Mouse (Mus musculus): ENCODE results near the gene 4930404N11Rik.

4930404N11Rik gene

DNA sequence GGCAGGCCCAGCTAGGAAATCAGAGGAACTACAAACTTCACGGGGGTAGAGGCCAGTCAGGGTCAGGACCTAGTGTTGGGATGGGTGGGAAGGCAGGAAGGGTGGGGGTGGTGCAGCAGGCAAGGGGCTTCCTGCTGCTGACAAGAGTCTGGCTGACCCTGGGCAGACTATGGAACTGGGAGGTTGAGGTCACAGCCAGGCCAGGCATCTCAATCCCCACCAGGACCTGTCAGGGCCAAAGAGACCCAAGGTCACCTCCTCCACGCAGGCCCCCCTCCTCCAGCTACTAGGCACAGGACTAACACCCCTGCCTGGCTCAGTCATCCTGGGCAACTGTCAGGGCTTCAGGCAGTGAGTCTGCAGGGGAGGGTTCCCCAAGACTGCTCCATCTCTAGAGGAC, 37.7 kb downstream of the 4930404N11Rik start:
- DNase-seq = peak; percentile 47

DNA sequence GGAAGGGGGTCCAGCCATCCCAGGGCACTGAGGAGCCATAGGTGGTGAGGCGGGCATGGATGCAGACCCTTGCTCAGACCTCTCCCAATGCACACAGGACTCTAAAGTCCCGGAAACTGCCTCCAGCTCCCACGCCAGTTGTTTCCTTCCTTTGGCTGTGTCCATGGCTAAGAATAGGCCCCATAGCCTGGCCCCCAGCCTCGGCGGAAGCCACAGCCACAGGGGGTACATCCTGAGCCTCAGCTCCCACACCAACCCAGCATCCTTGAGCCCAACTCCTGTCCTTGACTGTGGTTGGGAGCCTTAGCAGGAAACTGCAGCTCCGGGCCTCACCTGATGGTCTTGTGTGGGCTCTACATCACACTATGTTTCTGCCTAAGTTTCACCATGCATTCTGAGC, 38.8 kb downstream of the 4930404N11Rik start:
- DNase-seq = peak; percentile 57

DNA sequence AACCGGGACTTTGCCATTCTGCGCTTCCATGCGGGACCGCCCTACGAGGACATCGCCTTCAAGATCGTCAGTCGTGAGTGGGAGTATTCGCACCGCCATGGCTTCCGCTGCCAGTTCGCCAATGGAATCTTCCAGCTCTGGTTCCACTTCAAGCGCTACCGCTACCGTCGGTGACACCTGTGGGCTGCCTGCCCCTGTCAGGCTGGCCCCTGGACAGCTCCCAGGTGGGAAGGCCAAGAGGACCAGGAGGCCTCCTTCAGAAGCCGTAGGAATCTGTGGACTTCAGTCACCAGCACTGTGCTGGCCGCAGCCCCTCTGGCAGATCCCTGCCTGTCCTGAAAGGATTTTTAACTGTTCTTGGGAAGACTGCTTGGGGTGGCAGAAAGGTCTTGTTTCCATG, 39.8 kb downstream of the 4930404N11Rik start:
- no peak for DNase-seq

DNA sequence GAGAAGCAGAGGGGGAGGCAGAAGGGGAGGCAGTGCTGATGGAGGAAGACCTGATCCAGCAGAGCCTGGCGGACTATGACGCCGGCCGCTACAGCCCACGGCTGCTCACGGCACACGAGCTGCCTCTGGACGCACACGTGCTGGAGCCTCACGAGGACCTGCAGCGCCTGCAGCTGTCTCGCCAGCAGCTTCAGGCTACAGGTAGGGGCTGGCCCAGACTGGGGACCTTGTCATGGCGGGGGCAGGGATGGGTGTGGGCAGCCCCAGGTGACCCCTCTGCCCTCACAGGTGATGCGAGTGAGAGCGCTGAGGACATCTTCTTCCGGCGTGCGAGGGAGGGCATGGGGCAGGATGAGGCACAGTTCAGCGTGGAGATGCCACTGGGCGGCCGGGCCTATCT, 40.4 kb downstream of the 4930404N11Rik start:
- no peak for DNase-seq

DNA sequence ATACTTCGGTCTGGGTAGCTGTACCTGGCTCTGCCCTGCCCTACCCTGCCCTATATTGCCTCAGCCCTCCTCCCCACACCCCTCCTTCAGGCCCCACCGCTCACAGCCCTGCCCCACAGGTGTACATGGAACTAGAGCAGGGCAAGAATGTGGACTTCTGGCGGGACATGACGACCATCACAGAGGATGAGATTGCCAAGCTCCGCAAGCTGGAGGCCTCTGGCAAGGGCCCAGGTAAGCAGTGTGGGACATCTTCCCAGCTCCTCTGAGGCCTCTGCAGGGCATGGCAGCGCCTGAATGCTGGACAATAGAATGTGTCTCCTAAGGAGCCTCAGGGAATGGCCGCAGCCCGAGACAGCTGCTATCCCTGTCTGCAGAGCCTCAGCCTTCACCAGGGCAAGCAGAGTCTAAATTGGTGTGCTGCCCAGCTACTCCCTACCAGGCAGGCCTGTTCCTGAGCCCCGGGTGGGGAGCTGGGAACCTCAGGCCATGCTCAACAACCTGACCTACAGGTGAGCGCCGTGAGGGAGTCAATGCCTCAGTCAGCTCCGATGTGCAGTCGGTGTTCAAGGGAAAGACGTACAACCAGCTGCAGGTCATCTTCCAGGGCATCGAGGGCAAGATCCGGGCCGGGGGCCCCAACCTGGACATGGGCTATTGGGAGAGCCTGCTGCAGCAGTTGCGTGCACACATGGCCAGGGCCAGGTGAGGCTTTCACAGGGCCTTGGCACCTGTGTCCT, 41.7 kb downstream of the 4930404N11Rik start:
- no peak for DNase-seq

DNA sequence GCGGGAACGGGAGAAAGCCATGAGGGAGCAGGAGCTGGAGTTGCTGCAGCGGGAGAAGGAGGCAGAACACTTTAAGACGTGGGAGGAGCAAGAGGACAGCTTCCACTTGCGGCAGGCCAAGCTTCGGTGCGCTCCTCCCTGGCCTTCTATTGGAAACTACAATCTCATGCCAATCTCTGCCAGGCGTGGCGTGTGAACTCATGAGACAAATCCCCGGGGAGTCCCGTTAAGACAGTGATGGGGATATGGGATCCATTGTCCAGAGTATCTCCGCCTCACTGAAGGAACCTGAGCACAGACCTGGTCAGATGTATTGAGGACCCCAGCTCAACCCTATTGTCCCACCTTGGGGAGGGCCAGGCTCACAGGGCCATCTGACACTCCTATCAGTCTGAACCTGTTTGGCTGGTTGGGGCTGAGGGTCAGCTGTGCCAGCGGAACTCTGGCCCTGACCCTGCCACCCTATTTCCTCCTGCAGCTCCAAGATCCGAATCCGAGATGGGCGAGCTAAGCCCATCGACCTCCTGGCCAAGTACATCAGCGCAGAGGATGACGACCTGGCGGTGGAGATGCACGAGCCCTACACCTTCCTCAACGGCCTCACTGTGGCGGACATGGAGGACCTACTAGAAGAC, 42.4 kb downstream of the 4930404N11Rik start:
- no peak for DNase-seq

DNA sequence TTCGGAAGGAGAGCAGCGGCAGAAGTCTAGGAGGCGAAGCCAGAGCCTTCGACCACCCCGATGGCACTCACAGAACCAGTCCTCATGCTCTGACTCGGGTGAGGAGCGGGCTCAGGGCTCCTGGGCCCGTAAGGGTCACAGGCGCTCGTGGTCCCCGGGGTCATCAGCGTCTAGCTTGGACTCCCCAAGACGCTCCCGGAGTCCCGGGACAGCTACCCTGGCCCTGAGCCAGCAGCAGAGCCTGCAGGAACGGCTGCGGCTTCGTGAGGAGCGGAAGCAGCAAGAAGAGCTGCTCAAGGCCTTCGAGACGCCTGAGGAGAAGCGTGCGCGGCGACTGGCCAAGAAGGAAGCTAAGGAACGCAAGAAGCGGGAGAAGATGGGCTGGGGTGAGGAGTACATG, 43.2 kb downstream of the 4930404N11Rik start:
- DNase-seq = no peak

DNA sequence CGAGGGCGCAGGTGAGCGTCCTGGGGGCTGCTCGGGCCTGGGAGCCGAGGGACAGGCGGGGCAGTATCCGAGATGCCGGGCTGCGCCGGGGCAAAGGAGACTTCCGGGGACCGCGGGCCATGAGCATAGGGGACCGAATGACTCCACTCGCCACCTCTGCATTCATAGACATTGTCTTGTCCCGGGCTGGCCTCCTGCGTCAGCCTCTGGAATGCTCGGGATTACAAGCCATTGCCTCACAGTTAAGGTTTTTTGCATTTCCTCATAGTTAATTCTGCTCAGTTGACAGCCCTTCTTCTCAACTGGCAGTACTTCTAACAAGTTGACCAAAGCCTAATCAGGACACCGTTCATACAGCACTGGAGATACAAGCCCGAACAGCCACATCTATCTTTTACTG, 44.2 kb downstream of the 4930404N11Rik start:
- no peak for DNase-seq

DNA sequence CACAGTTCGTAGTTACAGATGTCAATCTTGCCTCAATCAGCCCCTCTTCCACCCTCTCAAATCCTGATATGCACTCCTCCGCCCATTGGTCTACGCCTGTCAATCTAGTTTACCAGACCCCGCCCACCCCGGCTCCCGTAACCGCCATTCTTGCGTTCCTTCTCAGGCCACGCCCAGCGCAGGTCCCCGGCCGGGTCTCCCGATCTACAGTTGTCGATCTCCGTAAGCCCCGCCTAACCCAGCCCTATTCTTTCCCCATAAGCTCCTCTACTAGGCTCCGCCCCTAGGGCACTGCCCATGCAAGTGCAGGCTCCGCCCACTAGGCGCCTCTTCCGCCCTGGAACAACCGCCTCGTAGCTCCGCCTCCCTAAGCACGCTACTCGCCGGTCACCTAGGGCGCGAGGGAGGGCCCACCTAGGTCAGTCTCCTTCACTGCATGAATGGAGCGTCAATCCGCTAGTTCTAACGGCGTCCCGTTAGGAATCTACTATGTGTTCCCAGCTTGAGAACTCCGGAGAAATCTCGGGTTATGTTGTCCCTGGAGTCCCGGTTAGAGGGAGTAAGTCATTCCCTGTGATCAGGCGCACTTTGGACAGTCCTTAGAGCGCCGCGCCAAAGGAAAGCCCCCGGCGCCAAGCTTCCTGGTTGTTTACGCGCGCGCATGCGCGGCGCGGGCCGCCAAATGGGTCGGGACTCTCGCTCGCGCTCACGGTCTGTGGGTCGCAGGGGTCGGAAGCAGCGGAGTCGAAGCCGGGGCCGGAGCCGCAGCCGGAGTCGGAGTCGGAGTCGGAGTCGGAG, 44.9 kb downstream of the 4930404N11Rik start, which contains the start of gene Cactin:
Gene Cactin, plus strand, starts transcription at position 554 of the 798 bp plus-strand sequence.
- peak; percentile 100 for DNase-seq

DNA sequence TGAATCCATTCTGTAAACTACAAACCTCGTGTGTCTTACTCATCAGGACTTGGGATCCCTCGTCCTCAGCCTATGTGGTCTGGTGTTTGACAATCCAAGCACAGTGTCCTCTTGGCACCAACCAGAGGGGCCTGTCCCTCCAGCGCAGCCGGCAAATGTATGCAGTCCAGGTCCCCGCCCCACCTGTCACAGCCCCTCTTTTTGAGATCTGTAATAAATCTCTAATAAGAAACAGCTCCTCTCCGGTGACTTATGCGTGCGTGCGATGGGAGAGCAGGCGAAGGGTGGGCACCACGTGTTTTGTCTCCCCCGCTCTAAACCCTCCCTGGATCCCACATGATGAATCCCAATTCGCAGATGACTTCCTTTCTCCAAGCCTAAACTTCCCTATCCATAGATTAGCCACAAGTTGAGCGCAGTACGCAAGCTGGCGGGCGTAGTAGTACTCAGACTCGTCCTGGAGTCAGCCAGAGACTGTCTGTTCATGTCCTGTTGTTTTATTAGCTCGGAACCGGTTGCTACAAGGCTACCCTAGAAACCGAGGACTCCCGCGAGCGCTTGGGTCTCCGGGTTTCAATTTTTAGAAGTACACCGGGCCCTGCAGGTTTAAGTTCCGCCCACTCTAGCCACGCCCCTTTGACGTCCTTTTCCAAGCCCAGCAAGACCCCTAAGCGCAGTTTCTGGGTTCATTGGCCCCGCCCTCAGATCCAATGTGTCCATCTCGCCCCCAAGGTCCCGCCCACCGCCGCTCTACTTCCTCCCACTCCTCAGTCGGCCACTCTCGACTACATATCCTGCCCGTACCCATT, 45.7 kb downstream of the 4930404N11Rik start:
- peak; percentile 97 for DNase-seq

DNA sequence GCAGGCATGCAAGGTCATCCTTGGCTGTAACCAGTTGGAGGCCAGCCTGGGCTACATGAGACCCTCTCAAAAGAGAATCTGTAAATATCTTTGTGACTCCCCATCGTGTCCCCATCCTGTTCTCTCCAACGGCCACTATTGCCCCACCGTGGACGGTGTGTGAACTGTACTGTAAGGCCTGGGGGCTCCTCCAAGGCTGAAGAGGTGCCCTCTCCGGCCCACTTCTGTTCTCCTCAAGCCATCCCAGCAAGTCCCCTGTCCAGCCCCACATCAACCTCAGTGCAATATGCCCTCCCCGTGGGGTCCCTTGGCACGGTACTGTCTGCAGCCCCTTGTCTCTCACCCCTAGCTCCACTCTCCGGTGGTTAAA, 46.3 kb downstream of the 4930404N11Rik start:
- DNase-seq = peak; percentile 43

DNA sequence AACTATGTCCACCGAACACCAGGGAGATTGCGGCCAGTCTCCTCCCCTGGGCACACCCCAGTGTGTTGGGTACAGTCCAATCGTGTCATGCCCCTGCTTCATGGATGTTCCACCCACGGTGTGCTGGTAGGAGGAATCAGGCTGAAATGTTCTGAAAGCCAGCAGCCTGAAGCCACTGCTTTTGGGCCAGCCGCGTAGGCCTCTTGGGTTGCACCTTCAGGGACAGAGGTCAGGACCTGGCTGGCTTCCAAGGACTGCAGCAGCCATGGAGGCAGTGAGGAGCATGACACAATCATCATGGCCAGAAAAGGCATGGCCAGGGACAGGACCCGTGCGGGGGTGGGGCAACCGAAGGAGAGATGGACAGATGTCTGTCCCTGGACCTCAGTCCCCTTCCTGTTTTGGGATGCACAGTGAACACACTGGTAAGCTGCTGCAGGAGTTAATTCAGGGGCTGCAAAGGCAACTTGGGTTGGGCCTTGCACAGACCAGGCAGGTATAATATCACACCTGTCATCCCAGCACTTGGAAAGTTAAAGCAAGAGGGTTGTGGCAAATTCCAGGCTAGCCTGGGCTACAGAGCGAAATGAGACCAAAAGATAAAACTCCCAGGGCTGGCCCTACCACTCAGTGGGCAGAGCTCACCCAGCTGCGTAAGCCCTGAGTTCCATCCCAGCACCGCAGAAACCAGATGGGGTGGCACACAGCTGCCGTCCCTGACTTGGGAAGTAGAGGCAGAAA, 46.9 kb downstream of the 4930404N11Rik start:
- DNase-seq = no peak

DNA sequence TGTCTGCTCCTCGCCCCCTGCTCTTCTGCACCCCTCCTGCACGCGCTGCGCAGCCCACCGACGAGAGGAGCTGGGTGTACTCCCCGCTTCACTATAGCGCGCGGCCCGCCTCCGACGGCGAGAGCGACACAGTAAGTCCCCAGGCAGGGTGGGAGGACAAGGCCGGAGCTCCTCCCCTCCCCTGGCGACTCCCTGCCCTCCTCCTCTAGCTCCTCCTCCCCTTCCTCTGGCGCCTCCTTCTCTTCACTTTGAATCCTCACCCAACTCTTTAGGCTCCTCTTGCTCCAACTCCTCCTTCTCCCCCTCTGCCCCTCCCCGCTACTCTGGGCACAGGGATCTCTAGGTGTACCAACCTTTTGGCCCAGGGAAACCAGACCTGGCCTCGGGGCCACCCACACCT, 48.3 kb downstream of the 4930404N11Rik start:
- peak; percentile 59 for DNase-seq

DNA sequence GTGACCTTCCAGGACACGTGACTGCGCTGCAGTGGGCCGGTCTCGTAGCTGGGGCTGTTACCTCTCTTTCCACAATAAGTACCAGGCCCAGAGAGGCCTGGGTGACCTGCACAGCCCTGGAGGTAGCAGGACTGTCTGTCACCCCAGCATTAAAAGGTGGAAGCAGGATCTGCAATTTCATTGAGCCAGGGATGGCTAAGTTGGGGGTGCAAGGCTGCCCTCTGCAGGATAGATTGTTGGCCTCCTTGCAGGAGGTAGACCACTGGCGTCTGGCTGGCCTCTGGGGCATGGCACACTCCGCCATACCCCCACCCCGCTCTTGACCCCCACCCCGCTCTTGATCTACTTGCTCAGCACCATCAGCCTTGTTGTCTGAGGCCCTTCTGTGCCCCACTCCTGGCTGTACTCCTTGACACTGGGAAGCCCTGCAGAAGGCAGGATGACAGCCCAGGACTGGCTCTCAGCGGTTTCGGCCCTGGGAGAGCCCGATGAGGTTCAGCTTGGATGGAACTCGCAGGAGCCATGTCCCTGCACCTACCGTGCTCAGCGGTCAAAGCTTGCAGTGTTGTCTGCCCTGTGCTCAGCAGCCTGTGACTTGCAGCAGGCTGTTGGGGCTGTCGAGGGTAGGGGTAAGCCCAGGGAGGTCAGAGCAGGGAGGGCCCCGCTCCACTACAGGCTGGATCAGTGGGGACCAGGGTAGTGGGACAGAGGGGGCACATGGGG, 49.1 kb downstream of the 4930404N11Rik start:
- DNase-seq = peak; percentile 62

DNA sequence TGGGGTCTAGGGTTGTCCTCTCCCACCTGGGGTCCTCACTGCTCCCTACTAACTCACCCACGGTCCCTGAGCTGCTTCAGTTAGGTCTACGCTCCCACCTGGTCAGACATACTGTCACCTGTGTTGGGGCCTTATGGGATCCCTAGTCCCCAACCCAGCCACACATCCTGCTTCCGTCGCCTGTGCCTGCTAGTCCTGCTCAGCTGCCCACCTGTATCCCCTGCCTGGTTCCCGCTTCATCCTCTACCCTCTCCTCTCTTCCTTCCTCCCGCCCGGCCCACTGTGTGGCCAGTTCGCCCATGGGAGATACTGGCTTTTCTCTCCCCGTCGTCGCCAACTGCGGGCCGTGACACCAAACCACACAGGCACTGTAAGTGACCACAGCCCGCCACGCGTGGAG, 50.0 kb downstream of the 4930404N11Rik start:
- DNase-seq = no peak

DNA sequence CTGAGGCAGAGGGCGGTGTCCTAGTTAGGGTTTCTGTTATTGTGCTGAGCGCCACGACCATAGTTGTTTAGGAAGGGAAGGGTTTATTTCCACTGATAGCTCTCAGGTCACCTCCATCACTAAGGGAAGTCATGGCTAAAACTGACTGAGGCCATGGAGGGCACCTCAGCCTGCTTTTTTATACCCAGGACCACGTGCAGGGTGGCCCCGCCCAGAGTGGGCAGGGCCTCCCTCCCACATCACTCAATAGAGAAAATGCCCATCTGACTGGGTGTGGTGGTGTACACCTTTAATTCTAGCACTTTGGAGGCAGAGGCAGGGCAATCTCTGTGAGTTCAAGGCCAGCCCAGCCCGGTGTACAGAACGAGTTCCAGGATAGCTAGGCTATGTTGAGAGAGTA, 51.4 kb downstream of the 4930404N11Rik start:
- no peak for DNase-seq

DNA sequence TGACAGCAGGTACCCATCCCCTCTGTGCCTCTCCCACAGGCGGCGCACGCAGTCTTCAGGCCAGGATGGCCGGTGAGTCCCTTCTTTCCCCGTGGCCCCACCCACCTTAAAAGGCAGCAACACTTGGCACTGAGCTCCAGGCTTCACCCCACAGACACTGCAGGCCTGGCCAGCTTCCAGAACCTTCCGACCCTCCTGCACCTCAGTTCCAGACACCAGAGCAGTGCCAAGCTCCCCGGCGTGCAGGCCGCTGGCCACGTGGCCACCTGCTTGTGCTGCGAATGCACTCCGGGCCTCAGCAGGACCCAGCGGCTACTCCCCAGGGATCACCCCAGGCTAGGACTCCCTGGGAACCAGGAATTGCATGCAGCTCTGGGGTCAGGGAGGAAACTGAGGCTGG, 52.0 kb downstream of the 4930404N11Rik start:
- DNase-seq = no peak

All from thymus, postnatal 14 days (tissue).